Mouse (Mus musculus): Measurements from ENCODE around the gene Nufip2.
A peak's percentile ranks its signal among the peaks of the same experiment; 100 is the strongest.
"Not testable (repeated sequence)": the region's sequence is repeated elsewhere in the genome, so short reads cannot be mapped to it uniquely, and the experiment has no call there.

Gene Nufip2

GRCm38 (mm10) chr11:77705920-77706319 lies 20.0 kb downstream of the Nufip2 start:
- ATAC-seq (ENCODE audit: insufficient number of reproducible peaks, low FRiP score, low TSS enrichment), result no peak

- no peak for ATAC-seq (ENCODE audit: insufficient number of reproducible peaks, low FRiP score, low TSS enrichment)
Observed at GRCm38 (mm10) chr11:77709039-77709438, 23.1 kb downstream of the Nufip2 start.

GRCm38 (mm10) chr11:77713736-77714135 lies 27.8 kb downstream of the Nufip2 start:
- no peak for ATAC-seq (ENCODE audit: insufficient number of reproducible peaks, low FRiP score, low TSS enrichment)

- ATAC-seq (ENCODE audit: insufficient number of reproducible peaks, low FRiP score, low TSS enrichment), result no peak
Observed at GRCm38 (mm10) chr11:77719055-77719454, 33.1 kb downstream of the Nufip2 start.

GRCm38 (mm10) chr11:77721389-77721788 lies 35.4 kb downstream of the Nufip2 start:
- no peak for ATAC-seq (ENCODE audit: insufficient number of reproducible peaks, low FRiP score, low TSS enrichment)

GRCm38 (mm10) chr11:77724766-77725165 lies 38.8 kb downstream of the Nufip2 start:
- no peak for ATAC-seq (ENCODE audit: insufficient number of reproducible peaks, low FRiP score, low TSS enrichment)

- ATAC-seq (ENCODE audit: insufficient number of reproducible peaks, low FRiP score, low TSS enrichment), result no peak
Observed at GRCm38 (mm10) chr11:77725183-77725582, 39.2 kb downstream of the Nufip2 start, which contains the start of gene Cryba1. Cryba1 (minus strand) TSS chr11:77725283.

- no peak for ATAC-seq (ENCODE audit: insufficient number of reproducible peaks, low FRiP score, low TSS enrichment)
Observed at GRCm38 (mm10) chr11:77728587-77728986, 42.6 kb downstream of the Nufip2 start.

- ATAC-seq (ENCODE audit: insufficient number of reproducible peaks, low FRiP score, low TSS enrichment), result peak; percentile 75; the same call in 1 of the 2 replicates
Observed at GRCm38 (mm10) chr11:77737289-77737688, 51.3 kb downstream of the Nufip2 start.

- no peak for ATAC-seq (ENCODE audit: insufficient number of reproducible peaks, low FRiP score, low TSS enrichment)
Observed at GRCm38 (mm10) chr11:77738555-77738954, 52.6 kb downstream of the Nufip2 start.

GRCm38 (mm10) chr11:77743966-77744365 lies 58.0 kb downstream of the Nufip2 start:
- ATAC-seq (ENCODE audit: insufficient number of reproducible peaks, low FRiP score, low TSS enrichment), result no peak

GRCm38 (mm10) chr11:77746652-77747051 lies 60.7 kb downstream of the Nufip2 start:
- ATAC-seq (ENCODE audit: insufficient number of reproducible peaks, low FRiP score, low TSS enrichment), result no peak

GRCm38 (mm10) chr11:77747103-77747502 lies 61.1 kb downstream of the Nufip2 start:
- ATAC-seq (ENCODE audit: insufficient number of reproducible peaks, low FRiP score, low TSS enrichment), result not testable (repeated sequence)

GRCm38 (mm10) chr11:77748996-77749395 lies 63.0 kb downstream of the Nufip2 start:
- no peak for ATAC-seq (ENCODE audit: insufficient number of reproducible peaks, low FRiP score, low TSS enrichment)

- no peak for ATAC-seq (ENCODE audit: insufficient number of reproducible peaks, low FRiP score, low TSS enrichment)
Observed at GRCm38 (mm10) chr11:77752525-77752924, 66.6 kb downstream of the Nufip2 start.

- ATAC-seq (ENCODE audit: insufficient number of reproducible peaks, low FRiP score, low TSS enrichment), result no peak
Observed at GRCm38 (mm10) chr11:77753469-77753868, 67.5 kb downstream of the Nufip2 start.

- ATAC-seq (ENCODE audit: insufficient number of reproducible peaks, low FRiP score, low TSS enrichment), result no peak
Observed at GRCm38 (mm10) chr11:77760031-77760430, 74.1 kb downstream of the Nufip2 start.

- ATAC-seq (ENCODE audit: insufficient number of reproducible peaks, low FRiP score, low TSS enrichment), result peak; percentile 86; the same call in 1 of the 2 replicates
Observed at GRCm38 (mm10) chr11:77762783-77763672, 77.1 kb downstream of the Nufip2 start, which contains the start of gene Myo18a. Myo18a (plus strand) TSS chr11:77763246.

GRCm38 (mm10) chr11:77763673-77764340 lies 77.9 kb downstream of the Nufip2 start:
- ATAC-seq (ENCODE audit: insufficient number of reproducible peaks, low FRiP score, low TSS enrichment), result no peak

GRCm38 (mm10) chr11:77764694-77765458 lies 78.9 kb downstream of the Nufip2 start:
- ATAC-seq (ENCODE audit: insufficient number of reproducible peaks, low FRiP score, low TSS enrichment), result no peak

- ATAC-seq (ENCODE audit: insufficient number of reproducible peaks, low FRiP score, low TSS enrichment), result no peak
Observed at GRCm38 (mm10) chr11:77765459-77765777, 79.5 kb downstream of the Nufip2 start.
